Mouse (Mus musculus) cerebellum, postnatal 4 days (tissue): ENCODE data around the gene Crybb2.

Experiments used
- DNase-seq, 2 experiments: peaks; one replicate each; pipeline ENCODE4 v3.0.0; 2022; ENCODE audit warnings: low spot score in 2 of 2, mixed read lengths in 1 of 2

Crybb2 gene

GRCm38 (mm10) chr5:113090750-113091149, 20.8 kb upstream of the Crybb2 start:
- no peak for DNase-seq

GRCm38 (mm10) chr5:113090077-113090690, 20.3 kb upstream of the Crybb2 start:
- DNase-seq, result no peak

DNA sequence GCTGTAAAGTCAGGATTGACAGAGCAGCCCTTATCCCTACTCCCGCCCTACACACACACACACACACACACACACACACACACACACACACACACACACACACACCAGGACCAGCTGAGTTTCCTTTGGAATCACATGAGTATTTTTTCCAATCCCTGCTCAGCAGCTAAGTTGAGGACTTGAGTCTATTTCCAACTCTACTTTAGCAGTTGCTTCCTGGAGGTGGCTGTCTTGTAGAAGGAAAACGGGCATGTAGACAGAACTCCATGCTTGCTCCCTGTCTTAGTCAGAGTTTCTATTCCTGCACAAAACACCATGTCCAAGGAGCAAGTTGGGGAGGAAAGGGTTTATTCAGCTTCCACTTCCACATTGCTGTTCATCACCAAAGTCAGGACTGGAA, 17.5 kb upstream of the Crybb2 start:
- DNase-seq, result no peak

DNA sequence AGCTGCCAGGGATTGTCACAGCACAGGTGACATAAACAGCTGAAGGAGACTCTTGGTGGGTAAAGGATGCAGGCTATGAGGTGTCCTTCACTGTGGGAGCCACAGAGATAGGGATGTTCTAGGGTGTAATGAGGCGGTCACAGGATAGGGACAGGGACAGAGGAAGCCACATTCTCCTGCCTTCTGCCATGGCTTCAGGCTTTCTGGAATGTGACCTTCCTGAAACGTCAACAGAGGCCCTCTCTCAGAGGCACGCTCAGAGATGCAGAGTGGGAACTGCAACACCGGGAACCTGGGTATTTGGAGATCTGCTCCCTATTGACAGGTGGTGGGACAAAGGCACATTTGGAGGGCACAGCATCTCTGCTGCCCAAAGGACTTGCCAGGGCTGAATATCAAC, 17.1 kb upstream of the Crybb2 start:
- DNase-seq, result no peak

DNA sequence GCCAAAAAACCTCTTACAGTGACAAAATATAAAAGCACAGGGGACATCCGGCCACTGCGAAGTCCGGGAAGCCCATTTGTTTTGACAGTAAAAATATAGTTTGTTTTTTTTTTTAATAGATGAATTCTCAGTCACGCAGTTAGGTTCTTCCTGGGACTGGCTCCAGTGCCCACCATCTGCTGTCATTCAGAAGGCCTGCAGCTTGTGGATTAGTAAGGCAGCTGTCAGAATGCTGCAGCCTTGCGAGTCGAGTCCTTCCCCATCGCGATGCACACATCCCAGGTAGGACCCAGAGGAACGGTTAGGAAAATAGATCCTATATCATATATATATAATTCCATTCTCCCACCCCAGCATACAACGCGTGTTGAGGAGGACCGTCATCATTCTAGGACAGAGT, 16.5 kb upstream of the Crybb2 start:
- no peak for DNase-seq

GRCm38 (mm10) chr5:113085931-113086330, 16.0 kb upstream of the Crybb2 start:
- DNase-seq, result no peak

- no peak for DNase-seq
Measured at GRCm38 (mm10) chr5:113084309-113084708, 14.4 kb upstream of the Crybb2 start.

DNA sequence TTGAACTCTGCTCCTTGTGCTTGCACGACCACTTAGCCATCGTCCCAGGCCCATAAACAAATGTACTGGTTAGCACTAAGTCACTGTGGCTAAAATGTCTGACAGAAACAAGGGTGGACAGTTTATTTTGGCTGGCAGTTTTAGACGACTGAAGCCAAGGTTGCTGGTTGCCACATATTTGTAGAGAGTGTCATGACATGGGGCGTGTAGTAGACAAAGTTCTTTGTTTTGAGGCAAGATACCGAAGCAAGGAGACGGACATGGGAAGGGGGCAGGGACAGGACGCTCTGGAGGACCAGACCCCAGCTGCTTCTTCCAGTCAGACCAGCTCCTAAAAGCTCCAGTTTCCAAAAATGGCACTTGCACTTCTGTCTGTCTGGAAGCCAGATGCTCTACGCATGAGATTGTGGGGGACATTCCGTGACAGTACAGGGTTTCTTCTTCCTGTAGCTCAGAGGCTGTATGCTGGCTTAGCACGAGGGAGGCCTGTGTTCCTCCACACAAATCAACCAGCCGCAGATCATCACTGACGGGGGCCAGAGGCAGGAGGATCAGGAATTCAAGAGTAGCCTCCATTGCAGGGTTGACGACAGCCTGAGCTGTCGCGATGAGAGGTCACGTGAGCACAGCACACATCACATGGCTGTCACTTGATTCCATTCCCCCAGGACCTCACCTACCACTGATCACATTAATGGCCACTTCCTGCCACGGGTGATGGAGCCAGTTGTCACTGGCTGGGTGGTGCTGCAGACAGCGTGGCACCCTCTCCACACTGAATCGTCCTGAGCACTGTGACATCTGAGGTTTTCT, 12.6 kb upstream of the Crybb2 start:
- DNase-seq, result no peak

DNA sequence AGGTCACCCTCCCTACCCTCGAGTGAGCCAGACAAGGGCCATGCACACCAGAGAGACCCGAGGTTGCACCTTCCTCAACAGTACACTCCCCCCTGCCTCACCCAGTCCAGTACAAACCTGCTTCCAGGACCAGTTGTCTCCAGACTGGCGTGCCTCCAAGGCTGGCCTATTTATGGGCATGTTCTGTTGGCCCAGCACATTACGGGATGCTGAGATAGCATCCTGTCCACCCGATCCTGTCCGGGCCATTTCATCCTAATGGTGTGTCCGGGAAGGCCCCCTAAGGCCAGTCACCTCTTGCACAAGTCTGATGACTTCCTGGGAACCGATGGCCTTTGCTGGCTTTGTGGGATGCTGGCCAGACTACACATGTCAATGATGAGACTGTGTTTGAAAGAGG, 11.5 kb upstream of the Crybb2 start, which contains the start of gene Crybb3:
Gene Crybb3 (minus strand): TSS at position 146 of the 400 bp plus-strand sequence.
- DNase-seq, result peak in 1 of 2 experiments; percentile 56

DNA sequence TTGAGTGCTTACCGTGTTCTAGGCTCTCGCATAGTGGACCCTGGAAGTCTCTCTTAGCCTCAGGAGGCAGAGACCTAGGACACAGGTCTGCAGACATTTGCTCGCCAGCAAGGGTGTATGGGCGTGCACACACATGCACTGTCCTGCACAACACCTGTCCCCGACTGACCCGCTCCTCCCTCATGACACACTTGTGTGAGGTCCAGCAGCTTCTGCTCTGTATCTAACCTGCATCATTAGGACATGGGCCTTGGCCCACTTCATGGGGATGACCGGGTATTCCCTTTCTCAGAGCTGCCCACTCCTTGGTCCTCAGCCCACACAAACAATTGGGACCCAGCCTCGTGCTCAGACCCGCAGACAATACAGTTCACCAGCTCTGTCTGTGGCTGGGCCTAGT, 11.1 kb upstream of the Crybb2 start:
- no peak for DNase-seq

- peak in 1 of 2 experiments; percentile 66 for DNase-seq
Measured at GRCm38 (mm10) chr5:113079783-113080182, 9.9 kb upstream of the Crybb2 start.

DNA sequence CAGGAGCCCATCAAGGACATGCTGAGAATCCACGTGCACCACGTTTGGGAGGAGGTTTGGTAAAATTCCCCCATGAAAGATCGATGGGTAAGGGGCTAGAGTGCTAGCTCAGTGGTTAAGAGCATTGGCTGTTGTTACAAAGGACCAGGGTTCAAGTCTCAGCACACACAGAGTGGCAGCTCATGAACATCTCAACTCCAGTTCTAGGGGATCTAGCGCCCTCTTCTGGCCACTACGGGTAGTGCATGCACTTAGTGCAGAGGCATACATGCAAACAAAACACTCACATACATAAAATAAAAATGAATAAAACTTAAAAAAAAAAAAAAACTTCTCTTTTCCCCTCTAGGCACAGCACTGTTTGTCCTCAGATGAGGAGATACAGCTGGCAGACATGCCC, 8.8 kb upstream of the Crybb2 start:
- DNase-seq, result no peak

GRCm38 (mm10) chr5:113054308-113054707, 15.6 kb downstream of the Crybb2 start:
- DNase-seq, result peak; percentile 89 to 90

GRCm38 (mm10) chr5:113050581-113051185, 19.2 kb downstream of the Crybb2 start:
- no peak for DNase-seq

DNA sequence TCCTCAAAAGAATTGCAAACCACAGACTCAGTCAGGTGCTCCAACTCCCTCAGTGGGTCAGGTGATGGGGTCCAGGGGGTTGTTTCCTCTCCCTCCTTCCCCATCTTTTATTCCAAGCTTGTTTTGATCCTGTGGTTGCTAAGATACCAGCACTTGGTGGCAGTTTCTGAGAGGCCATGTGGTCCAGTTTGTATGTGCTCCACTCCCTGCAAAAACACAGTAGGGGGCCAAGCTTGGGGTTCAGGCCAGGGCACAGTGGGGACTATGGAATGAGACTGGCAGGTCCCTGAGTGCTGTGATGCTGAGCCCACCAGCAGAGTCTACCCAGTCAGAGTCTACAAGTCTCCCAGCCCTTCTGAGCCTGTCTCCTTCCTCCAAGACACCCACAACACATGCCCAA, 20.0 kb downstream of the Crybb2 start:
- no peak for DNase-seq

DNA sequence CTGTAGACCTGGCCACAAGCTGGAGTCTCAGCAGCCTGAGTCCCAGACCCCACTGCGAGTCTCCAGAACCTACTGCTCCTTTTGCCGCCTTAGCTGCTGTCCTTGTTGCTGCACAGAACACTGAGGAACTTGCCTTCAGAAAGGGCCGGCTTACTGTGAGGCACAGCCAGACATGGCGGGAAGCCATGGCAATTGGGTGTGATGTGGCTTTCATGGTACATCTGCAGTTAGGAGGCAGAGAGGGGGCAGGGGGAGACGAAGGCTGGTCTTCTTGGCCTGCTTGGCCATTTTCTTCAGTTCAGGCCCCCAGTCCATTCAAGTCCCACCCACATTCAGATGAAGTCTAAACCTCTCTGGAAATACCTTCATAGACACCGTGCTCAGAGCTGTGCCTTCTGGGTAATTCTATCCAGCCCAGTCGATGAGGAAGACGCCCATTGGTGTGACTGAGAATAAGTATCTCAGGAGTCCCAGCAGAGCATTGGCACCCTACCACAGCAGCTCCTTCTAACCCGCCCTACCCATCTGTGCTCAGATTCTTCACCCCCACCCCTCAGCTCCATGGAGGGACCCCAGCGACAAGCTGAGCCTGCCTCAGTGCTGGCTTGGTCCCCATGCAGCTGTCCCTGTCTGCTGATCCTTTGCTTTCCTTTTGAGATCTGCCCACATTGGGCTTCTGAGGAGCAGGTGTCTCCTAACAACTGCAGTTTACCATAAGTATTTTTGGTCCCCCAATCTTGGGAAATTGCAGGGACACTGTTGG, 24.2 kb downstream of the Crybb2 start:
- peak in 1 of 2 experiments; percentile 51 for DNase-seq

DNA sequence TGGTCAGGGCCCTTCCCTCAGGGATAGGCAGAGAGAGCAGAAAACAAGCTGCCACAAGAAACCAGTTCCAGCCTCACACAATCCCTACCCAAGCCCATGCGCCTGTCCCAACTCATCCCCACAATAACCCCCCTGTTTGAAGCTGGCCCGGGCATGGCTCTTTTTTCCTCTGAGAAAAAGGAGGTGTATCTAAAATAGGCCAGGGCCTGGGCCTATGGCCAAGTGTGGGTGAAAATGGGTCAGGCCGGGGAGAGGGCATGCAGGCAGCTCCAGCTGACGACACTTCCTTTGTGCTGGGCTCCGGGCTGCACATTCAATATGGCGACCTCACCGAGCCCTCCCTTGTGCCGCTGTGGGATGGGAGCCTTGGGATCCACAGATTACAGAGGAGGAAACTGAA, 26.4 kb downstream of the Crybb2 start:
- DNase-seq, result no peak

- peak; percentile 56 to 88 for DNase-seq
Measured at GRCm38 (mm10) chr5:113041567-113042071, 28.3 kb downstream of the Crybb2 start.

DNA sequence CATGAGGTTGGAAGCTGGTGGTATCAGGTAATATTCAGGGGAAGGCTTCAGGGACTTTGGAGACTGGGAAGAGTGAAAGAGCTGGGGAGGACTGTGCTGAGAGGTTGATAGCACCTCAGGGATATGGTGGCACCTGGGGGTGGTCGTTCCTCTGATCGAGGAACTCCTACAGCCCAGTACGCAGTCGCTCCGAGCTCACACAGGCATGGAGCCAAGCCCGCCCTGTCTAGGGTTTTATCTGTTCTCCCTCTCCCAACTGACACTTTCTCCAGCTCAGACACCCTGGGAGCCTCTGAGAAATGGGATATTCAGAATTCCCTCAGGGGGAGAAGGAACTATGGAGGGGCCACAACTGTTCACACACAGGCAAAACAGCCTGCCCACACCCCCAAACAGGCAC, 29.1 kb downstream of the Crybb2 start:
- DNase-seq, result no peak

DNA sequence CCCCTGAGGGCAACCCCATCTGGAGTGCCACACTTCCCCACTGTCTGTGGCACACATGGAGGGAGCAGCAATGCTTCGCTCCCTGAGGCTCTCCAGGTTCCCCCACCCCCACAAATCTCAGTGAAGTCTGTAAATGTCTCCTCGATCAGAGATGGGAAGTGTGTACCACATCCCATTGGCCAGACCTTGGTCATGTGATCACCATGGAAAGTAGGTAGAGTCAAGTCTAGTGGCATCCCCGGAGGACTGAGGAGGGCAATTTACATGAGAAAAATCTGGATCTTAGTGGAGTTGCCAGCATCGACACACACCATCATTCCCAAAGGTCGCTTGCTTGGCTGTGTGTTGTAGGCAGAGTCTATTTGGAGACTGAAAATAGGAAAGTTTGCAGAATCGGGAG, 31.3 kb downstream of the Crybb2 start:
- no peak for DNase-seq

GRCm38 (mm10) chr5:113035094-113036047, 34.5 kb downstream of the Crybb2 start:
- DNase-seq, result no peak
